Mouse (Mus musculus) spleen, postnatal 4 days (tissue): Measurements from ENCODE around the gene N4bp2.
"Not testable (repeated sequence)": the region's sequence is repeated elsewhere in the genome, so short reads cannot be mapped to it uniquely, and the experiment has no call there.

Source experiments
- DNase-seq, 2 experiments: peaks; one replicate each; pipeline ENCODE4 v3.0.0; 2022; ENCODE audit warnings: low spot score in 2 of 2

The N4bp2 gene

GRCm38 (mm10) chr5:65763088-65763915 lies at the start of gene N4bp2:
N4bp2 (plus strand) TSS chr5:65763521.
- peak; percentile 76 to 90 for DNase-seq

GRCm38 (mm10) chr5:65715084-65715483 lies 48.2 kb upstream of the N4bp2 start:
- DNase-seq = no peak

GRCm38 (mm10) chr5:65717063-65717902 lies 46.0 kb upstream of the N4bp2 start:
- DNase-seq = no peak

- DNase-seq = not testable (repeated sequence)
These were observed 45.5 kb upstream of the N4bp2 start for GRCm38 (mm10) chr5:65717903-65718211.

DNA sequence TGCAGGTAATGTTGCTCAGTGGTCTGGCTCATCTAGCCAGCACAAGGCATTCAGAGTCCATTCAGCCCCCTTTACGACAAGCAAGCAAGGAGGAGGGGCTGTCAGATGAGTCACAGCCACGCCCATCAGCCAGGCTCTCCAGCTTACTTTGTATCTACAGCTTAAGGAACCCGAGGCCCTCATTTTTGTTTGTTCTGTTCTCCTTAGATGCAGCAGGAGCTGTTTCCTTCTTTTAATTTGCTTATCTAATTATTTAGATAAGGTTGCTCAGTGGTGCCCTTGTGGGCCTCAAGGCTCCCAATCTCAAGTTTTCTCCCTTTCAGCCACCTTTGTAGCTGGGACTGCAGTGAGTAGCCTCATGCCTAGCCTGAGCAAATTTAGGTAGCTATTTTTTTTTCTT lies 45.0 kb upstream of the N4bp2 start:
- DNase-seq = peak in 1 of 2 experiments; percentile 39

GRCm38 (mm10) chr5:65724311-65725054 lies 38.8 kb upstream of the N4bp2 start:
- DNase-seq = peak; percentile 69 to 77

DNA sequence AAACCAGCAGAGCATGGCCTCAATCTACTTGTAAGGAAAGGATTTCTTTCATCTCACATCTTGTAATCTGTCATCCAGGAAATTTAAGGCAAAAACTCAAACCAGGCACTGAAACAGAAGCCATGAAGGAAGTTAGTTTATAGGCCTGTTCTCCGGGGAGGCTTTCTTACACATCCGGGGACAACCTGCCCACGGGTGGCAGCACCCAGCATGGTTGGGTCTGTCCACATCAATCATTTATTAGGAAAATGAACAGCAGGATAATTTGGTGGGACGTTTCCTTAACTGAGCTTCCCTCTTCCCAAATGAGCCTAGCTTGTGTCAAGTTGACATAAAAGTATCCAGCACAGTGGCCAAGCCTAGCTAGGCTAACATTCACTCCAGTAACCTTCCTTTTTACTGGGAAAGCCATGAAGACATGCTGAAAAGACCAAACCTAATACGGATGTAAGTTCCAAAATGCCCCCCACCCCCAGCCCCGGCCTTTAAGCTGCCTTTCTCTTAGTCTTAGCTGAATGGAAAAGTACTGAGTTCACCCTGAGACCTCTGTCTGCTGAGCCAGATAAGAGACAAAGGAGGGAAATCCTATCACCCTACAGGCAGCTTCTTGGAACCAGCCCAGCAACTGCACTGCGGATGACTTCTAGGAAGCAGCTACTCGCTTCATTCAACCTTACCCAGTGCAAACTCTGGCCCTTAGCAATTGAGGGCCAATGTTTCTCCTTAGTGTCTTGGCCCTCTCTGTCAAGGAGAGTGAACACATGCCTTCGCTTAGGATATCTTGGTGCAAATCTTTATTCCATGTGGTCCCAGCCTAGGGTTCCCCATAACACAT lies 31.9 kb upstream of the N4bp2 start:
- DNase-seq = peak; percentile 79 to 80

DNA sequence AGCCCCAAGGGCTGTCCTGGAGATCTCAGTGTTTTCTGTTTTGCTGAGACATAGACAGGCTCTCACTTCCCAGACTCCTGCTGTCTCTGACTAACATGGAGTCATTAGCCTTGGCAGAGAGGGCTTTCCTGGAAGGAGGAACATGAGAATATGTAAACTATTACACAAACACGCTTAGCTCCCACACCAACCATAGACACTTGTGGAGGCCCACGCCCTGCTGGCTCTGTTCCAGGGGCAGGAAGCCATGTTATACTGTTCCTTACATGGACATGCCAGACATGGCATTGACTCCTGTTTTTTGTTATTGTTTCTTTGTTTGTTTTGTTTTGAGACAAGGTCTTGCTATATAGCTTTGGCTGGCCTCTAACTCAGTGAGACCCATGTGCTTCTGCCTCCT lies 27.7 kb upstream of the N4bp2 start:
- DNase-seq = no peak

- no peak for DNase-seq
These were observed 24.0 kb upstream of the N4bp2 start for GRCm38 (mm10) chr5:65739366-65739765.

DNA sequence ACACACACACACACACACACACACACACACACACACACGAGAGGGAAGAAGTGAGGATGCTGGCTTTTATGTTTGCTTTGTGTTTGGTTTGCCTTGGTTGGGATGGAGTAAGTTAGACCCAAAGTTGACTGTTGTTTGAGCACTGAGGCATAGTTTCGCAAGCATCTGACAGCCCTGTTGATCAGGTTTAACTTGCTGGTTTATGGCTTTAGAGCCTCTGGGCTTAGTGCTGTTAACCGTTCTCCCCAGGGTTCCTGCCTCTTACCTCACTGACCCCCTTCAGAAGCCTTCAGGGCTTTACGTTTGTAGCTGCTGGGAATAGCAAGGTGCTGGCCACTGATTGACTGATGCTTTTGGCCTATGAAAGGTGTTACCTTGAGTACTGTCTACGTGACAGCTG lies 16.4 kb upstream of the N4bp2 start:
- DNase-seq = no peak

DNA sequence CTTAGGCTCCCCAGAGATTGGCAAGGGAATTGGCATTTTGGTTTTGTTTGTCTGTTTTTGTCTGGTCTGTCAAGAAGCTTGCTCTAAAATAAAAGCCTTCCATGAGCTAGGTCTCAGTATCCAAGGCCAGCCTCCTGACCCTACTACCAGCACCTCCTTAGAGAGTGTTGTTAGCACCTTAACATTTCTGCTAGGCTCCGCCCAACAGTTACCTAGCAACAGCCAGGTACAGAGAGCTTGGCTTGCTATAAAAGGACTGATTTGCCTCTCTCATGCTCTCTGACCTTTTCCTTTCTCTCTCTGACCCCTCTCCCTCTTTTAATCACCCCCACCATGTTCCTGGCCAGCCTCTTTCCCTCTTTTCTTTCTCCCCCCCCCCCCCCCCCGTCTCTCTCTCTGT lies 14.9 kb upstream of the N4bp2 start:
- DNase-seq = no peak

- DNase-seq = no peak
These were observed 14.4 kb upstream of the N4bp2 start for GRCm38 (mm10) chr5:65748880-65749279.

DNA sequence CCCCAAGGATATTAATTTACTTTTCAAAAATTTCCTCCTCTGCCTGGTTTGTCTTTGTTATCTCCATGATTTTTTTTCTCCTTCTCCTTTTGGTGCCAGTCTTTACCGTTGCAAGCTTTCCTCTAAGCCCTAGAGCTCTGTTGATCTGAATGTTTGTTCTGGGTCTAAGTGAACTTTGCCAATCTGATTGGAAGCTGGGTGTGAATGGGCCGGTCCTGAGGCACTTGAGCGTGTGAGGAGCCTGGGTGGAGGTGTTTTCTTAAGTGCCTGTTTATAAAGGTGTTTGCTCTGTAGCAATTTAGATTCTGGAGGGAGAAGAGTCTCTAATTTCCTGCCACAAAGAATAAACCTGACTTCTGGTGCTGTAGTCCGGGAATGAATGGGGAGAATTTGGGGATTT lies 11.3 kb upstream of the N4bp2 start:
- no peak for DNase-seq

DNA sequence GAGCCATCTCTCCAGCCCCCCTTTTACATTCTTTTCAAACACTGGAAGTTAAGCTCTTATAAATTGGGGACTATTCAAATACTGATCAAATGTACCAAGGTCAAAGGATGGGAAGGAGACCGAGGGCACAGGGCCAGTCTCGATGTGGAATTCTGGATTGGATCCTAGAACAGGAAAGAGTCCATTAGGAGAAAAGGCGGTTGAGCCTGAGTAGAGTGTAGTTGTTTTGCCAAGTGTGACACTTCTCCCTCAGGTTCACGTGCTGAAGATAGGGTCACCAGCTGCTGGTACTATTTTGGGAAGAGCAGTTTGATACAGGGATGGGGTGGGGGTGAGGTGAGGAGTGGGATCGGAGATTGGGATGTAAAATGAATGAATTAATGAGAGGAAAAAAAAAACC lies 7.5 kb upstream of the N4bp2 start:
- DNase-seq = no peak

DNA sequence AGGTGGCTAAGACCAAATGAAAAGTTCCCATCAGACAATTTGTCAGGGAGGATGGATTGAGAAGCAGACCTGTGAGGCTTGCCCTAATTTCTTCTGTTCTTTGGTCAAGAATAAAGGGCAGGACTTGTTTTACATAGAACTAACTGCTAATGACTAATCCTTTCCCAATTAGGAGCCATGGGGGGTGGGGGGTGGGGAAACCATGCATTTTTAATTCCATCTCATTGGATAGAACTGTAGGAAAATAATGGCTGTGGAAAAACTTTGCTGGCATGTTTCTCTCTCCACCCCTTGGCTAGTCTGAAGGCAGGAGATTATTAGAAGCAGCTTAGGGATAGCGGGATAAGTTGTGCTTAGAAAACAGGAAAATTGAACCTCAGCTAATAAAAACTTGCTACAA lies 6.2 kb upstream of the N4bp2 start:
- DNase-seq = no peak

DNA sequence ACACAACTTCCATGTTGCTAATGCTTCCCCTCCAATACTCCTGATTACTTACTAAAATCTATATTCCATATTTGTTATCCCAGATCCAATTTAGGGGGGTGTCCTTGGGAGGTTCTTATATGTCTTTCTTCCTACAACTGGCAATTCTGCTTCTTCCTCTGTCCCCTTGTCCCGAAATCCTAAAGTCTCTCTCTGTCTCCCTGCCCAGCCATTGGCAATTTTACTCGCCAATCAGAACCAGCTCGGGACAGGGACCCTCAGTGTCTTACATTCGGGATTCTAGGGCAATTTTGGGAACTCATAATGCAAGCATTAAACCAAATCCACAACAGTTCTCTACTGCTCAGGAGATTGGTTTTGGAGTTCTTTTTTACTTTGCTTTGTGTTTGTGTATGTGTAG lies 3.3 kb upstream of the N4bp2 start:
- DNase-seq = no peak

GRCm38 (mm10) chr5:65760599-65760998 lies 2.7 kb upstream of the N4bp2 start:
- no peak for DNase-seq

DNA sequence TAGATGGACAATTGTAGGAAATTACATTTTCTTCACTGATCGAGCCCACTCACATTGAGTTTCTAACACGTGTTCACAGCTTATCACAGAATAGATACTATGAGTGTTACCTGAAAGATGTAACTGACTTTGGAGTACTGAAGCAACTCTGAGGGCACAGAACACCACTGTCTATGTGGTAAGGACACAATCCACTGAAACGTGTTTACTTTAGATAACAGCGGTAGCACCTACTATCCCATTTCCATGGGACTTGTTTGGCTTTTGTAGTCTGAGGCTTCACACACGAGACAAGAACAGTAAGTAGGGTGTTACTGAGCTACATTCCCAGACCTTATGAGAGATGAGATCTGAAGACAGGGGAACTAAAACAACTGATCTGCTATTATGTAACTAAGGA lies 2.3 kb upstream of the N4bp2 start:
- DNase-seq = no peak

GRCm38 (mm10) chr5:65761921-65762320 lies 1.4 kb upstream of the N4bp2 start:
- DNase-seq = no peak

DNA sequence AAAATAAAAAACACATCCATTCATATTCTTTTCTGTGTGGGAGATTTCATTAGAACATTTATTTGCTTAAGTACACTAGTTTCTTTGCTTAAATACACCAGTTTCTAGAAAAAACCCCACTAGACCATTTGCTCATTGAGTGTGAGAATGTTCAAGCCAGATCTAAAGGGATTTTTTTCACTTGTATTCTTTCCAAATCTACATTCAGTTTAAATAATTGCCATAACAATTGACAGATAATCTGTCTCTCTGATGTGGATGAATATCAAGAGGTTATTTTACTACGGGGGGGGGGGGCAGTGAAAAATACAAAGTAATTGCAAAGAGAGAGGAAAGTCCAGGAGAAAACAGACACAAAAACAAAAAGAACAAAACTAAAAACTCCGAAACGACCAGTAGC lies 635 bp upstream of the N4bp2 start:
- DNase-seq = no peak
